Mouse (Mus musculus) ovary, postnatal 14 days (tissue): ENCODE results near the gene Pdzd2.

Experiments used
- DNase-seq: peaks from one replicate; pipeline ENCODE4 v3.0.0; 2022; ENCODE audit warnings: low spot score

Gene Pdzd2

GRCm38 (mm10) chr15:12732613-12733012 is 7.1 kb downstream of the Pdzd2 start:
- no peak for DNase-seq

- DNase-seq: no peak
Observed at GRCm38 (mm10) chr15:12728381-12728780, 11.3 kb downstream of the Pdzd2 start.

- no peak for DNase-seq
Observed at GRCm38 (mm10) chr15:12725256-12725655, 14.5 kb downstream of the Pdzd2 start.

GRCm38 (mm10) chr15:12721684-12722500 is 17.8 kb downstream of the Pdzd2 start:
- DNase-seq: no peak

GRCm38 (mm10) chr15:12718819-12719218 is 20.9 kb downstream of the Pdzd2 start:
- DNase-seq: no peak

GRCm38 (mm10) chr15:12717410-12717809 is 22.3 kb downstream of the Pdzd2 start:
- no peak for DNase-seq

- no peak for DNase-seq
Observed at GRCm38 (mm10) chr15:12716881-12717280, 22.8 kb downstream of the Pdzd2 start.

- DNase-seq: no peak
Observed at GRCm38 (mm10) chr15:12714322-12714721, 25.4 kb downstream of the Pdzd2 start.

GRCm38 (mm10) chr15:12713216-12713615 is 26.5 kb downstream of the Pdzd2 start:
- no peak for DNase-seq

GRCm38 (mm10) chr15:12710036-12710435 is 29.7 kb downstream of the Pdzd2 start:
- DNase-seq: no peak

- no peak for DNase-seq
Observed at GRCm38 (mm10) chr15:12708297-12708696, 31.4 kb downstream of the Pdzd2 start.

- no peak for DNase-seq
Observed at GRCm38 (mm10) chr15:12706902-12707301, 32.8 kb downstream of the Pdzd2 start.

- DNase-seq: no peak
Observed at GRCm38 (mm10) chr15:12700367-12700766, 39.4 kb downstream of the Pdzd2 start.

GRCm38 (mm10) chr15:12697741-12698140 is 42.0 kb downstream of the Pdzd2 start:
- no peak for DNase-seq

GRCm38 (mm10) chr15:12696889-12697288 is 42.8 kb downstream of the Pdzd2 start:
- DNase-seq: no peak

- no peak for DNase-seq
Observed at GRCm38 (mm10) chr15:12689716-12690381, 49.9 kb downstream of the Pdzd2 start.

- no peak for DNase-seq
Observed at GRCm38 (mm10) chr15:12682549-12682948, 57.2 kb downstream of the Pdzd2 start.

- no peak for DNase-seq
Observed at GRCm38 (mm10) chr15:12681891-12682290, 57.8 kb downstream of the Pdzd2 start.

- peak; percentile 27 for DNase-seq
Observed at GRCm38 (mm10) chr15:12680750-12681149, 59.0 kb downstream of the Pdzd2 start.

- no peak for DNase-seq
Observed at GRCm38 (mm10) chr15:12679996-12680395, 59.7 kb downstream of the Pdzd2 start.

GRCm38 (mm10) chr15:12678540-12679112 is 61.1 kb downstream of the Pdzd2 start:
- no peak for DNase-seq

- no peak for DNase-seq
Observed at GRCm38 (mm10) chr15:12675366-12675765, 64.4 kb downstream of the Pdzd2 start.

GRCm38 (mm10) chr15:12674026-12674425 is 65.7 kb downstream of the Pdzd2 start:
- no peak for DNase-seq
